In genomic region chr4:118245847-118246246, GRCm38 (mm10) we compare ENCODE assay signal across 12 mouse cellular contexts. TPM values are rescaled to one million over a fixed set of nuclear protein-coding genes. Genes with fewer than 3 reads are reported as not detected.
DNase-seq lines count a peak whose midpoint lies in the region; ATAC-seq and TF ChIP-seq lines count a peak whose summit lies in the region.
"Had no signal": no experiment of that assay in that cellular context is flagged by ENCODE, and none has a peak within 500 bp of the region (broad histone marks: within the 10 kb centered on the region; RNA-seq: fewer than 3 reads in every experiment).

No protein-coding gene starts in this region.

- no peak overlapping the region for H3K4me3 ChIP-seq in kidney, adult 2 months (ENCODE audit: insufficient read depth, low read depth, low read length)
- H3K4me3 ChIP-seq in embryonic fibroblast, embryonic 13.5 days (ENCODE audit: insufficient read depth, low read length) = no peak overlapping the region
- no peak overlapping the region for H3K4me3 ChIP-seq in left cerebral cortex, adult 2 months
- no peak overlapping the region for H3K4me3 ChIP-seq in stomach, embryonic 16.5 days (replicated peaks; ENCODE audit: low read length)
- no peak overlapping the region for H3K4me3 ChIP-seq in kidney, embryonic 16.5 days (ENCODE audit: low read length)
- H3K4me3 ChIP-seq: hindbrain, embryonic 10.5 days; liver, embryonic 13.5 days had no signal

- no peaks in the 10 kb centered on the region for H3K36me3 ChIP-seq in kidney, adult 2 months (ENCODE audit: control insufficient read depth, insufficient read depth, low read length)
- H3K36me3 ChIP-seq in stomach, embryonic 16.5 days (ENCODE audit: control insufficient read depth, insufficient read depth, low read length) = peaks cover 3% of the 10 kb centered on the region; the same call in 1 of the 2 replicates
- peaks cover 37% of the 10 kb centered on the region for H3K36me3 ChIP-seq in kidney, embryonic 16.5 days (ENCODE audit: insufficient read depth, low read length)

- no peak overlapping the region for H3K27ac ChIP-seq in kidney, adult 2 months (ENCODE audit: insufficient read depth, low read depth, low read length)
- H3K27ac ChIP-seq in embryonic fibroblast, embryonic 13.5 days (ENCODE audit: insufficient read depth, low read length) = 0 out of 2 replicates have a peak overlapping the region, but pooled peaks have one; percentile 12
- H3K27ac ChIP-seq in left cerebral cortex, adult 2 months = peak overlapping the region; percentile 4; the same call in 1 of the 2 replicates
- H3K27ac ChIP-seq in stomach, embryonic 16.5 days (ENCODE audit: low read length) = peak overlapping the region; percentile 50
- no peak overlapping the region for H3K27ac ChIP-seq in kidney, embryonic 16.5 days (ENCODE audit: low read length)
- H3K27ac ChIP-seq: hindbrain, embryonic 10.5 days; kidney, postnatal 0 days; liver, embryonic 13.5 days had no signal

- H3K4me2 ChIP-seq in stomach, embryonic 16.5 days (ENCODE audit: low read depth, low read length) = no peak overlapping the region
- no peak overlapping the region for H3K4me2 ChIP-seq in kidney, embryonic 16.5 days (replicated peaks; ENCODE audit: low read depth, low read length)
- H3K4me2 ChIP-seq: liver, embryonic 13.5 days had no signal

- H3K9me3 ChIP-seq in stomach, embryonic 16.5 days (replicated peaks; ENCODE audit: control insufficient read depth, low read length) = no peaks in the 10 kb centered on the region
- no peaks in the 10 kb centered on the region for H3K9me3 ChIP-seq in kidney, embryonic 16.5 days (ENCODE audit: low read length)
- H3K9me3 ChIP-seq: hindbrain, embryonic 10.5 days; liver, embryonic 13.5 days had no signal

- peak; percentile 74 for ATAC-seq in stomach, embryonic 16.5 days (ENCODE audit: insufficient read depth, low FRiP score)
- no peak for ATAC-seq in kidney, embryonic 16.5 days (ENCODE audit: low FRiP score, low TSS enrichment)

- H3K27me3 ChIP-seq in kidney, adult 2 months (replicated peaks; ENCODE audit: control insufficient read depth, insufficient read depth, low read length) = no peaks in the 10 kb centered on the region
- H3K27me3 ChIP-seq in stomach, embryonic 16.5 days (ENCODE audit: control insufficient read depth, insufficient read depth, low read length) = no peaks in the 10 kb centered on the region
- no peaks in the 10 kb centered on the region for H3K27me3 ChIP-seq in kidney, embryonic 16.5 days (ENCODE audit: insufficient read depth, low read length)
- H3K27me3 ChIP-seq: liver, embryonic 13.5 days had no signal

- no peak for TF ChIP-seq POLR2A in kidney, adult 2 months (IDR thresholded peaks at IDR 0.05; ENCODE audit: low read depth, low read length)
- TF ChIP-seq POLR2A in embryonic fibroblast, embryonic 13.5 days (IDR thresholded peaks at IDR 0.05; ENCODE audit: low read depth, low read length) = no peak

- peak; percentile 21 for DNase-seq in kidney, adult 2 months
- DNase-seq in kidney, postnatal 14 days = no peak
- DNase-seq in left cerebral cortex, adult 2 months (ENCODE audit: extremely low spot score in 1 of 2, low spot score in 2 of 2) = peak; percentile 52 to 65
- DNase-seq in T-cell, adult 2 months (ENCODE audit: low spot score) = no peak
- DNase-seq in thymus, postnatal 25 days = no peak
- DNase-seq: cerebellum, adult 18-20 months; liver, embryonic 13.5 days had no signal

- WGBS in kidney, adult 2 months = 71% methylated on average over 14 of the region's 14 CpGs
- WGBS in stomach, embryonic 16.5 days = 77% methylated on average over 14 of the region's 14 CpGs
- 92% methylated on average over 14 of the region's 14 CpGs for WGBS in kidney, embryonic 16.5 days

- intact Hi-C loops in left cerebral cortex, adult 2 months (cut with DNase I) = no loop called here

- no peaks in the 10 kb centered on the region; the same call in 1 of the 2 replicates for H3K4me1 ChIP-seq in kidney, adult 2 months (ENCODE audit: control insufficient read depth, insufficient read depth, low read length)
- H3K4me1 ChIP-seq in embryonic fibroblast, embryonic 13.5 days (ENCODE audit: control insufficient read depth, insufficient read depth, low read length) = no peaks in the 10 kb centered on the region
- H3K4me1 ChIP-seq in stomach, embryonic 16.5 days (ENCODE audit: control insufficient read depth, insufficient read depth, low read length) = peaks cover 14% of the 10 kb centered on the region
- H3K4me1 ChIP-seq in kidney, embryonic 16.5 days (ENCODE audit: insufficient read depth, low read length) = peaks cover 27% of the 10 kb centered on the region

- H3K9ac ChIP-seq in stomach, embryonic 16.5 days (ENCODE audit: low read length) = no peak overlapping the region
- no peak overlapping the region for H3K9ac ChIP-seq in kidney, embryonic 16.5 days (replicated peaks; ENCODE audit: low read length)
- H3K9ac ChIP-seq: liver, embryonic 13.5 days had no signal

- no peak for TF ChIP-seq CTCF in kidney, adult 2 months (conservative IDR thresholded peaks at IDR 0.05; ENCODE audit: insufficient read depth, insufficient read length, low read depth, low read length)
- TF ChIP-seq CTCF in embryonic fibroblast, embryonic 13.5 days (IDR thresholded peaks at IDR 0.05; ENCODE audit: borderline replicate concordance, insufficient read depth, low read length) = no peak
- TF ChIP-seq CTCF in left cerebral cortex, adult 2 months (IDR thresholded peaks at IDR 0.05) = no peak

RNA-seq across cellular contexts. Expression of gene Ptprf, which starts 45.4 kb away (rescaled TPM):
- 89.9 and 114 TPM in 2 replicates for polyA plus RNA-seq in kidney, adult 2 months (2012; rRNA removed)
- 38.3 and 39.9 TPM in 2 replicates for polyA plus RNA-seq in embryonic fibroblast, embryonic 13.5 days (2011; ENCODE audit: insufficient read length, low read depth, missing spikeins)
- total RNA-seq in left cerebral cortex, adult 2 months (2021) = 100 to 1,000 TPM; 118 to 119 TPM
- polyA plus RNA-seq in stomach, embryonic 16.5 days (2015; fragmentation: Nextera tagmentation; extraction: Ambion mirVana) = 86.0 and 93.0 TPM in 2 replicates
- polyA plus RNA-seq in kidney, embryonic 16.5 days (2015; fragmentation: Nextera tagmentation; extraction: Ambion mirVana) = 72.6 and 73.7 TPM in 2 replicates

Comparison
In these comparisons a context has a peak if more than half of its experiments do, and no peak if none do; other contexts are left out.
1. DNase-seq: peak in kidney, adult 2 months (single experiment) and left cerebral cortex, adult 2 months (2 of 2); none in kidney, postnatal 14 days (single experiment), T-cell, adult 2 months (single experiment) and thymus, postnatal 25 days (single experiment).
2. H3K27ac ChIP-seq: peak in embryonic fibroblast, embryonic 13.5 days (single experiment), left cerebral cortex, adult 2 months (single experiment) and stomach, embryonic 16.5 days (single experiment); none in kidney, adult 2 months (single experiment) and kidney, embryonic 16.5 days (single experiment).